ENCODE assay signal across 12 mouse cellular contexts in genomic region chr3:136507070-136507469, GRCm38 (mm10).
"Had no signal": no experiment of that assay in that cellular context is flagged by ENCODE, and none has a peak within 500 bp of the region (broad histone marks: within the 10 kb centered on the region; RNA-seq: fewer than 3 reads in every experiment).

No protein-coding gene starts in this region.

- H3K27me3 ChIP-seq: kidney, embryonic 15.5 days; limb, embryonic 12.5 days; liver, embryonic 13.5 days; lung, embryonic 15.5 days; midbrain, embryonic 13.5 days; neural tube, embryonic 15.5 days had no signal

- H3K4me3 ChIP-seq: kidney, embryonic 15.5 days; left cerebral cortex, adult 2 months; limb, embryonic 12.5 days; liver, embryonic 13.5 days; lung, embryonic 15.5 days; midbrain, embryonic 13.5 days; myocyte; neural tube, embryonic 15.5 days had no signal

- H3K9me3 ChIP-seq: kidney, embryonic 15.5 days; limb, embryonic 12.5 days; liver, embryonic 13.5 days; lung, embryonic 15.5 days; midbrain, embryonic 13.5 days; neural tube, embryonic 15.5 days had no signal

- H3K9ac ChIP-seq: kidney, embryonic 15.5 days; limb, embryonic 12.5 days; liver, embryonic 13.5 days; liver, postnatal 0 days; lung, embryonic 15.5 days; midbrain, embryonic 13.5 days; neural tube, embryonic 15.5 days had no signal

- H3K36me3 ChIP-seq: kidney, embryonic 15.5 days; limb, embryonic 12.5 days; liver, embryonic 13.5 days; lung, embryonic 15.5 days; midbrain, embryonic 13.5 days; neural tube, embryonic 15.5 days had no signal

- H3K27ac ChIP-seq: kidney, embryonic 15.5 days; left cerebral cortex, adult 2 months; limb, embryonic 12.5 days; liver, embryonic 13.5 days; lung, embryonic 15.5 days; midbrain, embryonic 13.5 days; neural tube, embryonic 15.5 days; stomach, postnatal 0 days had no signal

- H3K4me2 ChIP-seq: kidney, embryonic 15.5 days; limb, embryonic 12.5 days; liver, embryonic 13.5 days; lung, embryonic 15.5 days; midbrain, embryonic 13.5 days; neural tube, embryonic 15.5 days had no signal

- DNase-seq: kidney, postnatal 14 days; liver; liver, embryonic 13.5 days; liver, postnatal 0 days had no signal

- H3K4me1 ChIP-seq: kidney, embryonic 15.5 days; limb, embryonic 12.5 days; liver, embryonic 13.5 days; lung, embryonic 15.5 days; midbrain, embryonic 13.5 days; neural tube, embryonic 15.5 days had no signal

- ATAC-seq: liver, postnatal 0 days; midbrain, embryonic 13.5 days had no signal
